Mouse (Mus musculus) embryo, embryonic 10.5 days (tissue): ENCODE measurements around the gene Olig3.
"Not testable (repeated sequence)": the region's sequence is repeated elsewhere in the genome, so short reads cannot be mapped to it uniquely, and the experiment has no call there.

ENCODE experiments used
- DNase-seq: peaks from one replicate; pipeline ENCODE4 v3.0.0-alpha.2; 2015; ENCODE audit warnings: low spot score

The Olig3 gene

GRCm38 (mm10) chr10:19361539-19362293 is 5.4 kb downstream of the Olig3 start:
- DNase-seq: peak; percentile 43

DNA sequence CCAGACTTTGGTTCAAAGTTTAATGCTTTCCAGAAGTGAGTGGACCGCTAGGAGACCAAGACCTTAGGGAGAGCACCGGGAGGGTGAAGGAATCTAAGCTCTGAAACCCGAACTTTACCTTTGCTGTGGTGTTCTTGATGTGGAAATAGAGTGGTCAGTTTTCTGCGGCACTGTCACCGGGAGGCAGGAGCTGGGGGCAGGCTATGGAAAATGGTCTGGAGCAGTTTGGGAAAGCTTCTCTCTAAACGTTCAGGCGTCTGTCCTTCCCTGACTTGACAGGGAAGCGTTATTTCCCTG is 5.9 kb downstream of the Olig3 start:
- DNase-seq: peak; percentile 56

GRCm38 (mm10) chr10:19362861-19363260 is 6.5 kb downstream of the Olig3 start:
- peak; percentile 53 for DNase-seq

DNA sequence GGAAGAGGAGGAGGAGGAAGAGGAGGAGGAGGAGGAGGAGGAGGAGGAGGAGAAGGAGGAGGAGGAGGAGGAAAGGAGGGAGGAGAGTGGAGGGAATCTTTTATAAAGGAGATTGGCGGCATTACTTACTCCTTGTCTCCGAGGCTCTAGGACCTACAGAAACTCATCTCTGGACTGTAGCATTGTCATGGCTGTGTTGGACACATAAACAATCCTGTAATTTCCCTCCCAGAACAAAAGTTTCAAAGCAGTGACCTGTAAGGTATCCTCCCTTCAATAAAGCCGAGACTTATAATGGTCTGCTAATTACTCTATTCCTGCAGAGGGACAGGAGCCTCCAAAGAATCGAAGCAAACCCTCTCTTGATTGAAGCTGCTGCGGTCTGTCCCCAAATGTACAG is 7.0 kb downstream of the Olig3 start:
- peak; percentile 37 for DNase-seq

DNA sequence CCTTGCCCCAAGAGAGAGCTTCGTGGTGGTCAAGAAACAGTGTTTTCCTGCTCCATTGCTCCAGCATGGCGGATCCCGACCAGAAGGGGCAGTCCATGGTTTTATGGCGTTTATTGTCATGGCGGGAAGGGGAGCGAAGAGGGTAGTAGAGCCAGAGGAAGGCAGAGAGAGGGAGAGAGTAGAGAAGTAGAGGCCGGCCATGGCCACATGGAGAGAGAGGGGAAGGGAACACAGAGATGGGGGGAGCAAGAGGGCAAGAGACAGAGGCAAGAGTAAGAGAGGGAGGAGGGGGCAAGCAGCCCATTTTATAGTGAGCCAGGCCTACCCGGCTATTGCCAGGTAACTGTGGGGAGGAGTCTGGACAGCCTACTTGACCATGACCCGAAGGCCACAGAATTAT is 12.8 kb downstream of the Olig3 start:
- no peak for DNase-seq

DNA sequence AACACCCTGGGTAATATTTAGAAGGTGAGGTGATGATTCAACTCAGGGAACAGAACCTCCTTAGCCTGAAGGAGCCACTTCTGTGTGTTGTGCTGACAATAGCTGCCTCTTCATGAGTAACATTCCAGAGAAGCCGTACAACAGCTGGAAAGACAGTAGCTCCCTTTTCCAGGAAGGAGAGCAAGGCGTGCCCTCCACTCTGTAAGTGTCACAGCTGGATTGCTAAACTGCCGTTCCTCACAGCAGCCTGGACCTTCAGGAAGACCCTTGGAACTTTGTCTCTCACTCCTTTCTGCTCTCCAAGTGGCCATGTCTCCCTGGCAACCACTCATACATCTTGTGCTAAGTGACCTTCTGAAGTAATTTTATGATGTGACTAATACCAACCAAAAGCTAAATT is 13.8 kb downstream of the Olig3 start:
- DNase-seq: no peak

DNA sequence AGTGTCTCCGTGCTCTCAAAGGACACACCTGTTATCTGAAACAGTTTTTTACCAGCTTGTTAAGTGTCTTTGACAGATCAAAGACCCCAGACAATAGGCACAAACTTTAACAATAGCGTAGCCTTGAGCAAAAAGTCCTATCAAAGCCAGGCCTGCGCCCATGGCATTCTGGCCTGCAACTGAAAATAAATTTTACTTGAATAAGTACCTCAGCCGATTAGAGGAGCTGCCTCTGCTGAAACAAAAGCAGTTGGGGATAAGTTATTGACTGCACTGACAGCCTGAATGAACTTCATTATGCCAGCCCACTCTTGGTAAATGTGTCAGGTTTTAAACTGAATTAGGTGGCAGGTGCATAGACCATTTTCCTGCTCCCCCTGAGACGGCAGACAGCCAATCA is 15.9 kb downstream of the Olig3 start:
- DNase-seq: peak; percentile 23

GRCm38 (mm10) chr10:19373797-19374196 is 17.5 kb downstream of the Olig3 start:
- peak; percentile 27 for DNase-seq

DNA sequence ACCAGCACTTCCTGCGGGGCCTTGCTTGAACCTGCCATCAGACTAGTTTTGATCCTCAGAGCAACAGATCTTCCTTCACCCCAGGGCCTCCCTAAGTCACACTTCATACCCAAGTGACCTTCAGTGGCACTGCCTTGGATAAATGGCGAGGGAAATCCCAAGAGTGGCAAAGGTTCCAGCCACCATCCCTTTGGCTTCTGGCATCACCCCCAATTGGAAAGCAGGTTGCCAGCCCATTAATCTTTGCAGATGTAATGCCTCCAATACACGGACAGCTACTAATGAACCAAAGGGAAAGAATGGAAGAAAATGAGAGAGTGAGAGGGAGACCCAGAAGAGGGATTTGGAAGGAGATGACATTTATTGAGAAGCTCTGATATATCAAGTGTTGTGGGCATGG is 18.0 kb downstream of the Olig3 start:
- DNase-seq: no peak

GRCm38 (mm10) chr10:19375838-19376237 is 19.5 kb downstream of the Olig3 start:
- no peak for DNase-seq

DNA sequence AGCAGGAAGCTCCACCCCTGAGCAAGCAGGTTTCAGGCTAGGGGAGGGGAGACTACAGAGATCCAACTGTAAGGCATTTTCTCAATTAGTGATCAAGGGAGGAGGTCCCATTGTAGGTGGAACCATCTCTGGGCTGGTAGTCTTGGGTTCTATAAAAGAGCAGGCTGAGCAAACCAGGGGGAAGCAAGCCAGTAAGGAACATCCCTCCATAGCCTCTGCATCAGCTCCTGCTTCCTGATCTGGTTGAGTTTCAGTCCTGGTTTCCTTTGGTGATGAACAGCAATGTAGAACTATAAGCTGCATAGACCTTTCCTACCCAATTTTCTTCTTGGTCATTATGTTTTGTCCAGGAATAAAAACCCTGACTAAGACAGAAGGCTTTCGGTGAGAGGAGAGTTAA is 24.6 kb downstream of the Olig3 start:
- not testable (repeated sequence) for DNase-seq

GRCm38 (mm10) chr10:19384176-19384575 is 27.8 kb downstream of the Olig3 start:
- no peak for DNase-seq

- no peak for DNase-seq
These were observed 35.5 kb downstream of the Olig3 start for GRCm38 (mm10) chr10:19391819-19392218.

DNA sequence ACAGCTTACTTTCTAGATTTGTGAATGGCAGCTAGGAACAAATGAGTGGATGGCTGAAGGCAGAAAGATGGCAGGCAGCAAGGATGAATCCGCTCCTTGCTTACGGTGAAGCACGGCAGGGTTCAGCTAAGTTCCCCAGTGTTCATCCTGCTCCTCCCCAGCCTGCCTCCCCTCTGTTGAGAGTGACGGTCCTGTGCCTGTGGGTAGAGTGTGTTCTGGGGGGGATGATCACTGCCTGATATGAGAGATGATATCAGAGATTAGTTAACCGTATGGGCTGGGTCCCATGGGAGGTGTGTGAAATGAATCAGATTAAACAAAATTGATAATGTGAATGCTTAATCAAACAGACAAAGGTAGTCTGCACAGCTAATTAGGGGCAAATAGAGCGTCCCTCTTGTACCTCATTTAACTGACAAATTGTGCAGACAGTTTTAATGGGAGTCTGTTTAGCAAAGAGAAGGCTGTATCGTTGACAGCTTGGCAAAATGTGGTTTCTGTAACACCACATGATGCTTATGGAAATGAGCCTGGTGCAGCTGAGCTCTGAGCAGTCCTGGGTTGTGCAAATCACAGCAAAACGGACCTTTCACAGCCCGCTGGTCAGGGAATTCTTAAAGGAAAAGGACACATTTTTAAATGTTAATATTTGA is 40.3 kb downstream of the Olig3 start:
- DNase-seq: no peak

GRCm38 (mm10) chr10:19397396-19397795 is 41.1 kb downstream of the Olig3 start:
- DNase-seq: no peak

DNA sequence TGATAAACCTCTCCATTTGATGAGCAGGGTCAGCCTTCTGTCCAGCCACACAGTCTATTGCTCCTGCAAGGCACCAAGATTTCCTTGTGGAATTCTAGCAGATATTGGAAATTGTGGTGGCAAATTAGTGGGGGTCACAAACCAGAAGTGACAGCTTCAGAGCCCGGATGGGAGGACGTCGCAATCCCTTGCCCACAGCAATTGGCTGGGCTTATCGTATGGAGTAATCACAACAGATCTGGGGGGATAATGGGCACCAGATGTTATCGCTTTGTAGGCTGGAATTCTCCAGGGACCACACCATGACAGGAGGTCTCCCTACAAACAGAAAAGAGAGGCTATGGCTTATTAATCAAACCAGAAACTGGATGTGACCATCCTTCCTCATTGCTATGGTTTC is 44.8 kb downstream of the Olig3 start:
- peak; percentile 67 for DNase-seq

DNA sequence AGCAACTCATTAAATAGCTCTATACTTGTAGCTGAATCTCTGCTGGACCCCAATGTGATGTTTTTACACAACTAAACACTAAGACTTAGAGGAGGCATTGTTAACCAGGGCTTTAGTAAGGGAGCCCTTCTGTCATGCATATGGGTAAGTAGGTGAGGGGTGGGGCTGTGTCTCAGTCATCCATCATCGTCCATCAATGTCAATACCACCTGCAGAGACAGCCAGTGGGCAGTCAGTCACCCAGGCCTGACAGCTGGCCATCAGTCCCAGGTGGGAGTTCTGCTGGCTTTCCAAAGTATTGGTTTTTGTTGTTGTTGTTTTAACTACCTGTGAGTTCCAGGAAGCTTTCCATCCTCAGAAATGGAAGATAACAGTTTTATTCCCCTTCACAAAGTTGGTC is 48.1 kb downstream of the Olig3 start:
- no peak for DNase-seq

- DNase-seq: no peak
These were observed 49.6 kb downstream of the Olig3 start for GRCm38 (mm10) chr10:19405959-19406358.

DNA sequence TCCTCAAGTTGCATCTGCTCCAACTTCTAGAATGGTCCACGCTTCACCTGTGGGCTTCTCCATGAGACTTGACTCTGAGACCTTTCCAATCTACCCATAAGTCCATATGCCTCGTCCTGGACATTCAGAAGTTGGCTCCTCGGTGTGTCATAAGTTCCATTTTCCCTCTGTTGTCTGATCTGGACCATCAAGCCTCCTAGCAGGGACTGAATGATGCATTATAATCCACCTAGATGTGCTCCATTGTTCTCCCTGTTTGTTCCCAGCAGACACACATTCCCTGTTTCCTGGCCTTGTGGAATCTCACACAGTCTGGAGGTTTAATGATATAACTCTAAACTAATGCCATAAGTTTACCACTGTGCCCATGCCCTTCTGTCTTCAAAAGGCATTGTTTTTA is 50.8 kb downstream of the Olig3 start:
- no peak for DNase-seq
